Mouse (Mus musculus): ENCODE measurements at regions not wholly inside any gene's neighbourhood (a gene's known extent, or its start where the extent isn't known, plus 50 kb on each side); places are given as distances from the start of the nearest gene placed in this dataset.

DNA sequence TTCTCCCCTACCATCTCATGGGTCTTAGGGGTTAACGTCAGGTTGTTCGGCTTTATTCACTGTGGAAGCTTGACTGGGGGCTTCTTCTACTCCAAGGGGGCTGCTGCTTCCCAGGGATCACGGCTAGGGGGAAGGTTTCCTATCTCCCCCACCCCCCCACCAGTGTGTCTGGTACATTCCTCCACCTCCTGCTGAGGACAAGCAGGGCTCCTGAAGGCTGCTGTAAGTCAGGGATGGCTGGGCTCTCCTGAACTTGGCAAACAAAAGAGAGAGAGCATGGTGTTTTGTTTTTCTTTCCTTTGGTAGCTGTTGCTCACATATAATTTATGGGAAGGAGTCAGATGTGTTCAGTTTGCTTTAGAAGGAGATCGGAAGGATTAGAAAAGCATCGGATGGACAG lies 54.7 kb upstream of the Commd3 start:
- Histone ChIP-seq H3K9ac (0 out of 2 replicates have a peak overlapping the region, but pooled peaks have one; percentile 21), H3K4me1 (peaks cover 9% of the 10 kb centered on the region), H3K27ac (no peak overlapping the region), H3K9me3 (no peaks in the 10 kb centered on the region), H3K36me3 (replicated peaks) (no peaks in the 10 kb centered on the region), H3K4me2 (no peak overlapping the region), H3K4me3 (replicated peaks) (no peak overlapping the region), H3K27me3 (peaks cover 4% of the 10 kb centered on the region; the same call in 1 of the 2 replicates)
- ATAC-seq (ENCODE audit: low FRiP score): no peak
- 36% methylated on average over 5 of the region's 5 CpGs for WGBS

DNA sequence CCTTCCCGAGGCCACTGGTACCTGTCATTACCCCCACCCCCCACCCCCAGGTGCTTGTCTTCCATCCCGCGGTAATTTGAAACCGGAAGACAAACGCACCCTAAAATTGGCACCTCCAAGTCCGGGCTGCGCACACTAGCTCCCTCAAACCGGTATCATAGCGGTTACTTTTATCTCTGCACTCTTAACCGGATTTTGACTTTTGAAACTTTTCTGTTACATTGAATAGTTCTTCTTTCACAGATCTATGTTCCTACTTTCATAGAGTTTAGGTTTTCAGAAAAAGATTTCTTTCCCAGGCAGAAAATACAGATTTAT lies 62.4 kb upstream of the Commd3 start:
- ATAC-seq (ENCODE audit: low FRiP score): no peak
- Histone ChIP-seq H3K4me2 (peak overlapping the region; percentile 58), H3K4me3 (replicated peaks) (peak overlapping the region; percentile 43), H3K27ac (no peak overlapping the region), H3K9ac (no peak overlapping the region), H3K36me3 (replicated peaks) (no peaks in the 10 kb centered on the region), H3K9me3 (no peaks in the 10 kb centered on the region), H3K4me1 (peaks cover 21% of the 10 kb centered on the region), H3K27me3 (peaks cover 51% of the 10 kb centered on the region)
- 1% methylated on average over 10 of the region's 10 CpGs for WGBS

DNA sequence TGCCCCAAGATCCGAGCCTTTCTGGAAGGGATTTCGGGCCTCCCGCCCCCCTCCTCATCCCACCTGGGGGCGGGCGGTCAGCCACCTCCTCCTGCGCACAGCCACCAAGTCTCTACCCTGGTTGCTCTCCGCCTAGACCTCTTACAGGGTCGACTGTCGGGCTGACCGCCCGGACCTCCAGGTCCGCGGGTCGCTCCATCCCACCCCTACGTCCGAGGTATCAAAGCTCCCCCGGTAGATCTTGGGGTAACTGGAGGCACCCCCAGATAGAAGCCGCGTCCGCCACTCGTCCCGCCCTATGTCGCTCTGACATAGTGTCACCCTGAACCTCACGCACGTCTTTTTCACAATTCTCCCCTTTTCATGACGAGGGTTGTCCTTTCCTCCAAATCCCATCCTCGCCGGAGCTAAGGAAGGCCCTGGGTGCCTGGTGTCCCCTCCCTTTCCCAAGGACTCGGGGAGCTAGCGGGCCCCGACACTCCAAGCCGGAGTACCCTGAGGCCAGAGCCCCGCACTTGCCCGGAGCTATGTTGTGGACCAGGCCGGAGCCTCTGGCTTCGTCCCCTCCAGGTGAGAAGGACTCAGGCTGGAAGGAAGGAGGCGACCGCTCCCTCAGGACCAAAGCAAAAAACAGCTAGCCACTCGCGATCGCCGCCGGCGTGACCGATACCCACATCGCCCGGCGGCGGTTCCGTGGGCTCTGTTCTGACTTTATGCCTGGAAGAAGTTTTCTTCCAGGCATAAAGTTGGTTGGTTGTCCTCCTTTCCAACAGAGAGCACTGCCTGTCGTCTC lies 62.9 kb upstream of the Commd3 start:
- peaks cover 55% of the 10 kb centered on the region for H3K27me3 ChIP-seq
- H3K4me1 ChIP-seq: peaks cover 21% of the 10 kb centered on the region
- H3K36me3 ChIP-seq (replicated peaks): no peaks in the 10 kb centered on the region
- H3K4me3 ChIP-seq (replicated peaks): peak overlapping the region; percentile 43
- no peak overlapping the region for H3K27ac ChIP-seq
- ATAC-seq (ENCODE audit: low FRiP score): peak; percentile 69
- no peaks in the 10 kb centered on the region for H3K9me3 ChIP-seq
- H3K9ac ChIP-seq: 0 out of 2 replicates have a peak overlapping the region, but pooled peaks have one; percentile 44
- under 1% methylated on average over 51 of the region's 51 CpGs for WGBS
- peak overlapping the region; percentile 58 for H3K4me2 ChIP-seq

DNA sequence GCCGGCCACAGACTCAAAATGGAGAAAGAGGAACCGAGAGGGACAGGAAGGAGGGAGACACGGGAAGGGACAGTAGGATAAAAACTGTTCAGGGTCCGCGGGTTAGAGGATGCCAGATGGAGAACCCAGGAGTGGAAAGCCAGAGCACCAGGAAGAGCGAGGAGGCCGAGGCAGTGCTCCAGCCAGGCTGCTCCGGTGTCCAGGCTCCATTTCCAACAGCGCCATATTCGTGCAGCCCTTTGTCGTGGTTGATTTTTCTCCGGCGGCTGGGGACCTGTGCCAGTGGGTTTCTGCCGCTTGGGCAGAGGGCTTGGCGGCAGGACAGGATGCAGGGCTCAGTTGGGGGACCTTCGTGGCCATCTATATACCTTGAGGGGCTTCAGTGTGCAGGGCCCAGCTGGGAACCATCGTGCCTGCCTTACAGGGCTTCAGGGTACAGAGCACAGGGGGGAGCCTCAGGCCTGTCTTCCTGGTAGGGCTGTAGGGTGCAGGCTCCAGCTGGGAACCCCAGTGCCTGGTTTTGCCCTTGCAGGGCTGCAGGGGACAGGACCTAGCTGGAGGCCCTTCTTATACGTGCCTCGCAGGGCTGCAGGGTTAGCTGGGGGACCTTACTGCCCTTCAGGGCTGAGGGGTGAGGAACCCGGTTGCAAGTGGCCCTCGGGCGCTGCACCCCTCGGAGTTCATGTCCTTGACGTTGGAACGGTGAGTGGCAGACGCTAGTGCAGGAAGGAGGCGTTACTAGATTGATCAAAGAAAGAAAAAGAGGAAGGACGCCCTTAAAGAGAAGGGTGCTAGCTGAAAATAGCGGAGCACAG lies 63.7 kb upstream of the Commd3 start:
- Histone ChIP-seq H3K36me3 (replicated peaks) (no peaks in the 10 kb centered on the region), H3K9me3 (no peaks in the 10 kb centered on the region), H3K9ac (peak overlapping the region; percentile 44), H3K4me3 (replicated peaks) (peak overlapping the region; percentile 43), H3K27me3 (peaks cover 58% of the 10 kb centered on the region), H3K27ac (no peak overlapping the region), H3K4me2 (peak overlapping the region; percentile 58), H3K4me1 (peaks cover 21% of the 10 kb centered on the region)
- under 1% methylated on average over 29 of the region's 29 CpGs for WGBS
- ATAC-seq (ENCODE audit: low FRiP score): peak; percentile 73

DNA sequence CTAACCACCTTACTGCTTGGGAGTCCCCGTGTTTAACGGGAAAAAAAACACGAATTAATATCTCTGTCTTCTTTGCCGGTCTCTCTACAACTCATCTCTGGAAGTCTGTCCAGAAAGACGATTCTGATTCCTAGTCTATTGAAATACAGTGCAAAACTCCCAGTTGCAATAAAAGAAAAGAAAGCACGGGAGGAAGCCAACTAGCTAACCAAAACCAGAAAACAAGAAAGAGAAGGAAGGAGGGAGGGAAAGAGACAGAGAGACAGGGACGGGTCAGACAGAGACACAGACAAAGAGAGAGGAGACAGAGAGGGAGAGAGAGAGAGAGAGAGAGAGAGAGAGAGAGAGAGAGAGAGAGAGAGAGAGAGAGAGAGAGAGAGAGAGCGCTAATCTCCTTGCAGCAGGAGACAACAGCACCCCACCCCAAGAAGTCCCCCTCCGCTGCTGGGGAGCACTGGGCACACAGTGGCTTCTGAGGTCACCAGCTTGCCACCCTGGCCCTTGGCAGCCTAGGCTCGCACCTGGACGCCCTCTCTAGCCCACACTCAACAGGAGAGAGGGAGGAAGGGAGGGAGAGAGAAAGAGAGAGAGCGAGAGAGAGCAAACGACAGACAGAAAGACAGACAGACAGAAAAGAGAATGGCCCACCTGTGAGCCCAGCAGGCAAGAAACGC lies 64.5 kb upstream of the Commd3 start:
- peak; percentile 31; the same call in 1 of the 2 replicates for ATAC-seq (ENCODE audit: low FRiP score)
- Histone ChIP-seq H3K4me3 (replicated peaks) (peak overlapping the region; percentile 43), H3K4me2 (peak overlapping the region; percentile 58), H3K4me1 (peaks cover 21% of the 10 kb centered on the region), H3K9me3 (no peaks in the 10 kb centered on the region), H3K27ac (no peak overlapping the region), H3K27me3 (peaks cover 56% of the 10 kb centered on the region), H3K36me3 (replicated peaks) (no peaks in the 10 kb centered on the region), H3K9ac (peak overlapping the region; percentile 44)
- under 1% methylated on average over 14 of the region's 14 CpGs for WGBS

DNA sequence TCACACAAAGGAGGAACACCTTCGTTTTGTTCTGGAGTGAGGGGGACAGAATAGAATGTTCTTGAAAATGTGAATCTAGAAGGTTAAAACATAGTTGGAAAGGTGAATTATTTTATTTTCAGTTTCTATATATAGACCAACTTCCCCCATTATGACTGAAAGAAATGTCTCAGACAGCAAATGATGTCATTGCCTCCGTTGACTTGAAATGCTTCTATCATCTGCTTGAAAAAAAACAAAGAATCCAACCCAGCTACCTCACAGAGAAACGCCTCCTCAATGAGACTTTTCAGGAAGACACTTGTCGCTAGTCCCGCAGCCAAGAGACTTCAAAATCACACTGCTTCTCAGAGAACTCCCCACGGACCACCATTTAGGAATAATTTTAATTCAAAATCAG lies 65.1 kb upstream of the Commd3 start:
- Histone ChIP-seq H3K27ac (no peak overlapping the region), H3K27me3 (peaks cover 53% of the 10 kb centered on the region), H3K36me3 (replicated peaks) (no peaks in the 10 kb centered on the region), H3K4me1 (peaks cover 21% of the 10 kb centered on the region), H3K9me3 (no peaks in the 10 kb centered on the region), H3K4me3 (replicated peaks) (no peak overlapping the region), H3K4me2 (peak overlapping the region; percentile 58), H3K9ac (no peak overlapping the region)
- WGBS: 7% methylated on average over 6 of the region's 6 CpGs
- ATAC-seq (ENCODE audit: low FRiP score): no peak

DNA sequence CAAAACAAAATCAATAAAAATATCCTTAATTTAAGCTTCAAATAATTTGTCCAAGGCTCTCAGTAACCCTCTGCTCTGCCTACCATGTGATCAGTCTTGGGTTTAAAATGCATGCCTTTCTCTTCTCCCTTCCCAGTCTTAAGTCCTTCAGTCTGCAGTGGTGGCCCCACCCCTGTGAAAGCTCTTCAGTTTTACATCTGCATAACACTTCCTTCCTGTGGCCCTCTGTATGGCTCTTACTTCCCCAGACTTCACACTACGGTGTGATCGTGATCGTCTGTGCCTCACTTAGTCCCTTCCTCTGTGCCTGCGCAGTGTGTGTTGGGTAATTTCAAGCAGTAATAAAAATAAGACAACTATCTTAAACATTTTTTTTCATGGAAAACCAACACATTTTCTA lies 80.0 kb upstream of the Commd3 start:
- H3K36me3 ChIP-seq (replicated peaks): no peaks in the 10 kb centered on the region
- WGBS: 82% methylated on average over 4 of the region's 4 CpGs
- H3K4me1 ChIP-seq: peaks cover 3% of the 10 kb centered on the region; the same call in 1 of the 2 replicates

DNA sequence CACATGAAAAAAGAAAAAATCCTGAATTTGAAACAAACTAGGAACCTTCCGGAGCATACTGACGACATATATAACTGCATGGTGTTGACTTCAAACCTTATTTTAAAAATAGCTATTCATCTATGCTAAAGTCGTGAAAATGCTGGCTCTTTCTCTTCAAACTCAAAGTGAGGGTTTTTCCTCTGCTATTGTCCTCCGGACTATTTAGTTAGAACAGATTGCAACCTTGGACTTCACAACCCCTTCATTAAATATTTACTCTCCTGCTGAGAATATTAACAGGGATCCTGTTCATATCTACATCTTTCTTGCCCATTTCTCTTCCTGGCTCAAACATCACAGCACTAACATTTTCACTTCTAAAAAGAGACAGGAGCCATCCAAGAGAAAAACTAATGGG lies 84.0 kb upstream of the Commd3 start:
- H3K9me3 ChIP-seq: no peaks in the 10 kb centered on the region
- WGBS: 3% methylated on average over 4 of the region's 4 CpGs
- peaks cover 14% of the 10 kb centered on the region for H3K27me3 ChIP-seq
- no peak for ATAC-seq (ENCODE audit: low FRiP score)
- H3K4me2 ChIP-seq: peak overlapping the region; percentile 63
- no peaks in the 10 kb centered on the region for H3K36me3 ChIP-seq (replicated peaks)
- 0 out of 2 replicates have a peak overlapping the region, but pooled peaks have one; percentile 38 for H3K9ac ChIP-seq
- H3K27ac ChIP-seq: no peak overlapping the region
- H3K4me1 ChIP-seq: peaks cover 3% of the 10 kb centered on the region; the same call in 1 of the 2 replicates
- peak overlapping the region; percentile 50 for H3K4me3 ChIP-seq (replicated peaks)

More for the DNA sequence above, 80.0 kb upstream of the Commd3 start:
- Histone ChIP-seq H3K27me3 (peaks cover 14% of the 10 kb centered on the region), H3K9me3 (no peaks in the 10 kb centered on the region), H3K4me2 (no peak overlapping the region), H3K4me3 (replicated peaks) (no peak overlapping the region), H3K27ac (no peak overlapping the region), H3K9ac (no peak overlapping the region)
- ATAC-seq (ENCODE audit: low FRiP score): no peak

DNA sequence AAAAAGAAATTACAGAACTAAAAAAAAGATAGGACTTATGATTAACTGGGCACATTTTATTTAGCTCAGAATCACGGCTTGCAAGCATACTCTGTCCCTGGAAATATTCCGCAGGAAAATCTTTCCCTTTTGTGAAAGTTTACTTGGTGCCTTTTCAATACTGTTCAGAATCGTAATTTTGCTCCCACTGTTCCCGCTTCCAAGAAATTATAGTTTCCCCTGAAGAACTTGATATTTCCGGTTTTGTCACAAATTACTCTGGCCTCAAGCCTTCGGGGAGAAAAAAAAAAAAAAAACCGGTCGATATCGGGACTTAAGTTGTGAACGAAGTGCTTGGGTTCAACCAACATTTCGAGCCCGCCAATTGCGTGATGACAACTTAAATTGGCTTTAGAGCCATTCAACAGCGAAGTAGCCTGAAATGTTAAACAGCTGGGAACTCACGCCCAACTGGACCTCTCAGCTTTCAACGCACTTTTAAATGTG lies 84.4 kb upstream of the Commd3 start:
- Histone ChIP-seq H3K27me3 (peaks cover 14% of the 10 kb centered on the region), H3K4me1 (peaks cover 3% of the 10 kb centered on the region; the same call in 1 of the 2 replicates), H3K9me3 (no peaks in the 10 kb centered on the region), H3K27ac (no peak overlapping the region), H3K4me3 (replicated peaks) (peak overlapping the region; percentile 50), H3K4me2 (peak overlapping the region; percentile 63), H3K36me3 (replicated peaks) (no peaks in the 10 kb centered on the region), H3K9ac (peak overlapping the region; percentile 38)
- ATAC-seq (ENCODE audit: low FRiP score): no peak
- 0% methylated on average over 16 of the region's 16 CpGs for WGBS

DNA sequence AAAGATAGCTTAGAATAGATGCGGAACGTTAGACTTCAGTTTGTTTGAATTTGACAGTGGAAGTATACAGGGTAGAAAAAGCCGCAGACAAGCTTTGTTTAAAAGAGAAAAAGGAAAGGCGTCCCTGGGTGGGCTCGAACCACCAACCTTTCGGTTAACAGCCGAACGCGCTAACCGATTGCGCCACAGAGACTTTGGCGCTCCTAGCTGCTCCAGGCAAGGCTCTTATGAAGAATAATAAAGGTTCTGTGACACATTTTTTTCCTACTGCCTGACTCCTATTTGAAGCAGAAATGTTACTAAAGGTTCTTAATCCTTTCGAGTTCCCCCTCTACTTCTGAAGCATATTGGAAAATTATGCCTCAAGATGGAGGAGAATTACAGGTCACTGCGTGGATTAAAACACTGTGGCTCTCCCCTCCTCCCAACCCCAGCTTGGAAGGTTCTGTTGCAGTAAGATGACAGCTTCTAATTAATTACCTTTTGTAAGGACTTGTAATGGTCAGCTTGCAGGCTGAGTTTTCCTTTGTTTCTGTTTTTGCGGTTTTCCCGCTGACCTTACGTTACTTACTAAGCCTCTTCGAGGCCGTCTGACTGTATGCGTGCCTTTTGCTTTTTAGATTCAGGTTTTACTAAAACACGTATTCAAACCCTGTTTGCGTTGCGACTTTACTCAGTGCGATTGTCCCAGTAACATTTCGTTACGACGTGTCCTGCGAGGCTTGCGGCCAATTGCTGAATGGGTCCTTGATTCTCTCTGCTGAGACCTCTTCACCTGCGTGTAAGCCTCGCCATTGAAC lies 85.1 kb upstream of the Commd3 start:
- peaks cover 3% of the 10 kb centered on the region; the same call in 1 of the 2 replicates for H3K4me1 ChIP-seq
- peak overlapping the region; percentile 50 for H3K4me3 ChIP-seq (replicated peaks)
- peak; percentile 85 for ATAC-seq (ENCODE audit: low FRiP score)
- no peaks in the 10 kb centered on the region for H3K9me3 ChIP-seq
- H3K27ac ChIP-seq: no peak overlapping the region
- peaks cover 14% of the 10 kb centered on the region for H3K27me3 ChIP-seq
- WGBS: under 1% methylated on average over 31 of the region's 31 CpGs
- peak overlapping the region; percentile 63 for H3K4me2 ChIP-seq
- H3K36me3 ChIP-seq (replicated peaks): no peaks in the 10 kb centered on the region
- peak overlapping the region; percentile 38 for H3K9ac ChIP-seq

DNA sequence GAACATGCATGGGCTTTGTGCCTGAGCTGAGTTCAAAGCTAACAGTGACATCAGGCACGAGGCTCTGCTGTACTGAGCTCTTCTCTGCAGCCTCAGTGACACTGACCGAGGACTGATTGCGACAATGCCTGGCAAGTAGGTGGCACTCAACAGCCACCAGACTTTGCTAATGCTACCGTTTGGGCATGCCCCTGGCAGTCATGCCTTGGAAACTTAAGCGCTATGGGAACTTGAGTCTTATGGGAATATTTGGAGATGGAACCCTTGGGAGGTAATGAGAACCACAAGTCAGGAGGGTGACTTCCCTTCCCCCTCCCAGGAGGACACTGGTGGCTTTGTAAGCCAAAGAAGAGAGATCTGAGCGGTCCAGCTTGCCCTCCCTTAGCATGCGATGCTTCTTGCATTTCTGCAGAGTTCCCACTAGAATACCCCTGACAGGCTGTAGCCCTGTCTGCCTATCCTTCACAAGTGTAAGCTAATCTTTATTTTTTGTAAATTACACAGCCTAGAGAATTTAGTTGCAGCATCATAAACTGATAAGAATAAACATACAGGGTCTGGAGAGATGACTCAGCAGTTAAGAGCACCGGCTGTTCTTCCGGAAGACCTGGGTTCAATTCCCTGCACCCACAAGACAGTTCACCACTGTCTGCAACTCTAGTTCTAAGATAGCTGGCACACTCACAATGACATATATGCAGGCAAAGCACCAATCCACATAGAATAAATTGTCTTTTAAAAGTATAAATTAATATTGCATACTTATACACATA lies 86.4 kb upstream of the Commd3 start:
- H3K9ac ChIP-seq: no peak overlapping the region
- WGBS: 41% methylated on average over 9 of the region's 9 CpGs
- no peaks in the 10 kb centered on the region for H3K9me3 ChIP-seq
- ATAC-seq (ENCODE audit: low FRiP score): no peak
- no peak overlapping the region for H3K27ac ChIP-seq
- no peak overlapping the region for H3K4me2 ChIP-seq
- no peak overlapping the region for H3K4me3 ChIP-seq (replicated peaks)
- peaks cover 3% of the 10 kb centered on the region; the same call in 1 of the 2 replicates for H3K4me1 ChIP-seq
- H3K36me3 ChIP-seq (replicated peaks): no peaks in the 10 kb centered on the region
- peaks cover 11% of the 10 kb centered on the region for H3K27me3 ChIP-seq
